Comparison of ENCODE assay signal across 23 mouse cellular contexts in the genomic region with DNA sequence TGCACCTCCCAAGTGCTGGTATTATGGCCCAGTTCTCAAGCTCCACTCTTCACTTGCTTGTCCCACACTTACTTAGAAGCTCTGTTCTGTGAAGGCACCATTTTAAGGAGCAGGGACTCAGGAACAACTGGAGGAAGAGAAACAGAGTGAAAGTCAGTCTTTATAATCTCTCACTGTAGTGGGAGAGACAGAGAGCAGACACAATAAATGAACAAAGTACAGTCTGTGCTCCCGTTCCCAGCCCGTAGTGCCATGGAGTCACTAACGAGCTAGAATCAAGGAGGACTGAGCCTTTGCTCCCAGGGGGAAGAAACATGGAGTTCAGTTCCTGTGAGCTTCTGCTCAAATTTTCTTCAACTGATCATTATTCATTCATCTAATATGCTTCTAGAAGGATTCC. TPM values are rescaled to one million over a fixed set of nuclear protein-coding genes. Genes with fewer than 3 reads are reported as not detected.
"Had no signal": no experiment of that assay in that cellular context is flagged by ENCODE, and none has a peak within 500 bp of the region (broad histone marks: within the 10 kb centered on the region; RNA-seq: fewer than 3 reads in every experiment).

No protein-coding gene starts in this region.

- H3K4me1 ChIP-seq: heart, embryonic 12.5 days; hindbrain, embryonic 13.5 days; hindbrain, embryonic 15.5 days; limb, embryonic 10.5 days; limb, embryonic 12.5 days; liver, embryonic 13.5 days; liver, embryonic 15.5 days had no signal

- DNase-seq: gastrocnemius, postnatal 14 days; gastrocnemius, postnatal 36 days; heart, adult 18-20 months; heart, postnatal 14 days; heart, postnatal 36 days; kidney, adult 18-20 months; kidney, adult 8-10 months; kidney, postnatal 10 days; kidney, postnatal 25 days; kidney, postnatal 4 days; liver; liver, embryonic 13.5 days had no signal

- H3K27ac ChIP-seq: hindbrain, embryonic 13.5 days; hindbrain, embryonic 15.5 days; hindbrain, postnatal 0 days; layer of hippocampus, adult 2 months; left cerebral cortex, adult 2 months; limb, embryonic 10.5 days; limb, embryonic 12.5 days; liver, embryonic 13.5 days; liver, embryonic 15.5 days had no signal

- H3K9me3 ChIP-seq: heart, embryonic 12.5 days; hindbrain, embryonic 13.5 days; hindbrain, embryonic 15.5 days; limb, embryonic 10.5 days; limb, embryonic 12.5 days; liver, embryonic 13.5 days; liver, embryonic 15.5 days had no signal

- H3K4me2 ChIP-seq: heart, embryonic 12.5 days; hindbrain, embryonic 13.5 days; hindbrain, embryonic 15.5 days; limb, embryonic 12.5 days; liver, embryonic 11.5 days; liver, embryonic 13.5 days; liver, embryonic 15.5 days had no signal

- H3K27me3 ChIP-seq: heart, embryonic 12.5 days; hindbrain, embryonic 13.5 days; hindbrain, embryonic 15.5 days; limb, embryonic 12.5 days had no signal

- ATAC-seq: hindbrain, postnatal 0 days had no signal

- H3K4me3 ChIP-seq: heart, embryonic 12.5 days; hindbrain, embryonic 13.5 days; hindbrain, embryonic 15.5 days; layer of hippocampus, adult 2 months; left cerebral cortex, adult 2 months; limb, embryonic 10.5 days; limb, embryonic 12.5 days; liver, embryonic 13.5 days; liver, embryonic 15.5 days had no signal

- H3K9ac ChIP-seq: heart, embryonic 12.5 days; hindbrain, embryonic 13.5 days; hindbrain, embryonic 15.5 days; limb, embryonic 12.5 days; liver, embryonic 13.5 days; liver, embryonic 15.5 days had no signal

- H3K36me3 ChIP-seq: heart, embryonic 12.5 days; hindbrain, embryonic 13.5 days; hindbrain, embryonic 15.5 days; limb, embryonic 10.5 days; limb, embryonic 12.5 days; liver, embryonic 13.5 days; liver, embryonic 15.5 days had no signal

RNA-seq across cellular contexts. Expression of gene Reep1, which starts 11.8 kb away (rescaled TPM):
- total RNA-seq: hematopoietic stem cell, adult 5-6 weeks had no signal
